Mouse (Mus musculus): ENCODE results near the gene Cyp1a2.
A peak's percentile ranks its signal among the peaks of the same experiment; 100 is the strongest.

Cyp1a2 gene

GRCm38 (mm10) chr9:57671500-57671899, 12.0 kb downstream of the Cyp1a2 start:
- DNase-seq (ENCODE audit: low spot score), result no peak

GRCm38 (mm10) chr9:57671037-57671436, 12.5 kb downstream of the Cyp1a2 start:
- no peak for DNase-seq (ENCODE audit: low spot score)

GRCm38 (mm10) chr9:57669566-57669965, 13.9 kb downstream of the Cyp1a2 start:
- DNase-seq (ENCODE audit: low spot score), result no peak

GRCm38 (mm10) chr9:57668277-57668676, 15.2 kb downstream of the Cyp1a2 start:
- DNase-seq (ENCODE audit: low spot score), result no peak

- DNase-seq (ENCODE audit: low spot score), result no peak
These were observed 15.7 kb downstream of the Cyp1a2 start for GRCm38 (mm10) chr9:57667817-57668216.

GRCm38 (mm10) chr9:57667136-57667535, 16.4 kb downstream of the Cyp1a2 start:
- no peak for DNase-seq (ENCODE audit: low spot score)

GRCm38 (mm10) chr9:57666536-57666935, 17.0 kb downstream of the Cyp1a2 start:
- DNase-seq (ENCODE audit: low spot score), result no peak

GRCm38 (mm10) chr9:57664616-57665015, 18.9 kb downstream of the Cyp1a2 start:
- no peak for DNase-seq (ENCODE audit: low spot score)

- DNase-seq (ENCODE audit: low spot score), result no peak
These were observed 22.0 kb downstream of the Cyp1a2 start for GRCm38 (mm10) chr9:57661552-57661951.

- DNase-seq (ENCODE audit: low spot score), result no peak
These were observed 23.0 kb downstream of the Cyp1a2 start for GRCm38 (mm10) chr9:57660501-57660900.

- DNase-seq (ENCODE audit: low spot score), result no peak
These were observed 23.7 kb downstream of the Cyp1a2 start for GRCm38 (mm10) chr9:57659774-57660173.

- DNase-seq (ENCODE audit: low spot score), result no peak
These were observed 24.5 kb downstream of the Cyp1a2 start for GRCm38 (mm10) chr9:57658970-57659369.

GRCm38 (mm10) chr9:57657843-57658242, 25.7 kb downstream of the Cyp1a2 start:
- DNase-seq (ENCODE audit: low spot score), result no peak

GRCm38 (mm10) chr9:57656631-57657350, 26.7 kb downstream of the Cyp1a2 start:
- no peak for DNase-seq (ENCODE audit: low spot score)

- DNase-seq (ENCODE audit: low spot score), result peak; percentile 87
These were observed 27.8 kb downstream of the Cyp1a2 start for GRCm38 (mm10) chr9:57655749-57656148.

- DNase-seq (ENCODE audit: low spot score), result no peak
These were observed 28.5 kb downstream of the Cyp1a2 start for GRCm38 (mm10) chr9:57654966-57655365.

GRCm38 (mm10) chr9:57653283-57653682, 30.2 kb downstream of the Cyp1a2 start, which contains the start of gene Csk:
Csk (minus strand) TSS chr9:57653631.
- DNase-seq (ENCODE audit: low spot score), result no peak

- DNase-seq (ENCODE audit: low spot score), result no peak
These were observed 30.6 kb downstream of the Cyp1a2 start for GRCm38 (mm10) chr9:57652855-57653254.

GRCm38 (mm10) chr9:57652351-57652750, 31.2 kb downstream of the Cyp1a2 start:
- DNase-seq (ENCODE audit: low spot score), result no peak

GRCm38 (mm10) chr9:57650786-57651311, 32.7 kb downstream of the Cyp1a2 start:
- DNase-seq (ENCODE audit: low spot score), result no peak

GRCm38 (mm10) chr9:57650130-57650785, 33.2 kb downstream of the Cyp1a2 start:
- DNase-seq (ENCODE audit: low spot score), result no peak

GRCm38 (mm10) chr9:57647286-57648108, 36.0 kb downstream of the Cyp1a2 start:
- DNase-seq (ENCODE audit: low spot score), result no peak
